Mouse (Mus musculus) intestine, embryonic 16.5 days (tissue): ENCODE results near the gene Tppp. TPM values are rescaled to one million over a fixed set of nuclear protein-coding genes. Genes with fewer than 3 reads are reported as not detected.
"Not testable (repeated sequence)": the region's sequence is repeated elsewhere in the genome, so short reads cannot be mapped to it uniquely, and the experiment has no call there.

ENCODE experiments used
- ATAC-seq: fragments of 200-750 bp; cut with Nextera tagmentation; 2 replicates; pipeline ENCODE4 v1.8.0; 2017; ENCODE audit warnings: moderate TSS enrichment, moderate library complexity
- H3K27ac ChIP-seq: fragments of 300-500 bp; sonication (generic); 2 replicates; pipeline ENCODE4 v1.5.1; 2014; ENCODE audit warnings: mild to moderate bottlenecking, low read length
- H3K27me3 ChIP-seq: fragments of 300-500 bp; sonication (generic); replicated peaks from 2 replicates; pipeline ENCODE4 v1.6.1; 2014; ENCODE audit warnings: low read length, control low read depth, mixed read lengths; ENCODE audit not compliant: control insufficient read depth, insufficient read depth
- H3K36me3 ChIP-seq: fragments of 300-500 bp; sonication (generic); 2 replicates; pipeline ENCODE4 v1.6.1; 2014; ENCODE audit warnings: low read length, control low read depth; ENCODE audit not compliant: control insufficient read depth, insufficient read depth
- H3K4me1 ChIP-seq: fragments of 300-500 bp; sonication (generic); 2 replicates; pipeline ENCODE4 v1.6.1; 2014; ENCODE audit warnings: low read length, control low read depth, mixed read lengths; ENCODE audit not compliant: control insufficient read depth, insufficient read depth
- H3K4me2 ChIP-seq: fragments of 300-500 bp; sonication (generic); 2 replicates; pipeline ENCODE4 v1.6.1; 2014; ENCODE audit warnings: low read depth, low read length, control low read depth
- H3K4me3 ChIP-seq: fragments of 300-500 bp; sonication (generic); 2 replicates; pipeline ENCODE4 v1.5.1; 2014; ENCODE audit warnings: mild to moderate bottlenecking, low read length
- H3K9ac ChIP-seq: fragments of 300-500 bp; sonication (generic); 2 replicates; pipeline ENCODE4 v1.6.1; 2014; ENCODE audit warnings: low read depth, low read length
- H3K9me3 ChIP-seq: fragments of 300-500 bp; sonication (generic); 2 replicates; pipeline ENCODE4 v1.6.1; 2016; ENCODE audit warnings: low read length, control low read depth; ENCODE audit not compliant: control insufficient read depth
- WGBS: fragments of 180-500 bp; shearing (Covaris S2); extraction: QIAGEN DNeasy Blood & Tissue Kit; methylation state at CpG from one replicate; pipeline ENCODE4 v1.1.7; 2014; 5-methylcytosine and 5-hydroxymethylcytosine counted together
- polyA plus RNA-seq: library from polyadenylated mRNA; unstranded; fragments of >200 nt; fragmentation: Nextera tagmentation; extraction: Ambion mirVana; gene quantifications from 2 replicates; pipeline ENCODE4 v1.2.1, GENCODE M21; 2015

Gene Tppp
- polyA plus RNA-seq, 1 experiment from 2014 or later: 2.7 TPM

GRCm38 (mm10) chr13:74071244-74071643 lies 62.0 kb downstream of the Tppp start:
- not testable (repeated sequence) for H3K4me1 ChIP-seq, H3K9ac ChIP-seq, H3K4me2 ChIP-seq, H3K9me3 ChIP-seq, H3K27me3 ChIP-seq, H3K4me3 ChIP-seq, H3K36me3 ChIP-seq, H3K27ac ChIP-seq
- 59% methylated on average over 1 of the region's 1 CpGs for WGBS
- 0 out of 2 replicates have a peak, but pooled peaks have one; percentile 38 for ATAC-seq

GRCm38 (mm10) chr13:74071714-74072113 lies 62.5 kb downstream of the Tppp start:
- WGBS: 71% methylated on average over 3 of the region's 3 CpGs
- H3K27me3 ChIP-seq: no peaks in the 10 kb centered on the region
- H3K9me3 ChIP-seq: no peaks in the 10 kb centered on the region
- no peak overlapping the region for H3K4me3 ChIP-seq
- H3K4me2 ChIP-seq: no peak overlapping the region
- no peaks in the 10 kb centered on the region for H3K4me1 ChIP-seq
- no peaks in the 10 kb centered on the region for H3K36me3 ChIP-seq
- ATAC-seq: peak; percentile 80
- no peak overlapping the region for H3K9ac ChIP-seq
- no peak overlapping the region for H3K27ac ChIP-seq

- Histone ChIP-seq H3K27ac (no peak overlapping the region), H3K4me1 (no peaks in the 10 kb centered on the region), H3K36me3 (no peaks in the 10 kb centered on the region), H3K4me2 (no peak overlapping the region), H3K9ac (no peak overlapping the region), H3K27me3 (no peaks in the 10 kb centered on the region), H3K9me3 (no peaks in the 10 kb centered on the region), H3K4me3 (no peak overlapping the region)
- ATAC-seq: peak; percentile 85
- WGBS: 74% methylated on average over 7 of the region's 7 CpGs
These were observed 64.2 kb downstream of the Tppp start for GRCm38 (mm10) chr13:74073369-74073768.

Other genes starting within 250 kb of the Tppp start
- gene Nkd2, start 161.8 kb upstream of the Tppp start, polyA plus RNA-seq: 4.1 and 4.2 TPM in 2 replicates
- 26.2 and 32.2 TPM in 2 replicates for gene Trip13, start 71.6 kb upstream of the Tppp start, polyA plus RNA-seq
- 35.7 and 37.4 TPM in 2 replicates for gene Brd9, start 71.6 kb upstream of the Tppp start, polyA plus RNA-seq
- not detected in 2 replicates for gene Zdhhc11, start 45.6 kb upstream of the Tppp start, polyA plus RNA-seq
- gene Cep72, start 52.9 kb downstream of the Tppp start, polyA plus RNA-seq: 9.9 and 12.7 TPM in 2 replicates
- gene Slc9a3, start 112.0 kb downstream of the Tppp start, polyA plus RNA-seq: 8.5 and 10.3 TPM in 2 replicates
- gene Exoc3, start 199.3 kb downstream of the Tppp start, polyA plus RNA-seq: 58.8 and 66.4 TPM in 2 replicates